Mouse (Mus musculus) lung, postnatal 0 days (tissue): ENCODE measurements around the gene Npm3.

Experiments
- CTCF ChIP-seq: IDR thresholded peaks from 2 replicates; pipeline ENCODE4 v1.5.1; 2016; ENCODE audit warnings: antibody characterized with exemption, mild to moderate bottlenecking
- EP300 ChIP-seq: IDR thresholded peaks from 2 replicates; pipeline ENCODE4 v1.6.1; 2016; ENCODE audit warnings: antibody characterized with exemption, mild to moderate bottlenecking, control low read depth

GRCm38 (mm10) chr19:45796061-45796556 is 46.7 kb upstream of the Npm3 start:
- no peak for TF ChIP-seq EP300
- TF ChIP-seq CTCF = no peak
